Mouse (Mus musculus): ENCODE data around the gene Rab20. TPM values are rescaled to one million over a fixed set of nuclear protein-coding genes. Genes with fewer than 3 reads are reported as not detected.

The Rab20 gene
- 28.1 and 30.1 TPM in 2 replicates for polyA plus RNA-seq (2015; fragmentation: Nextera tagmentation; extraction: Ambion mirVana)

DNA sequence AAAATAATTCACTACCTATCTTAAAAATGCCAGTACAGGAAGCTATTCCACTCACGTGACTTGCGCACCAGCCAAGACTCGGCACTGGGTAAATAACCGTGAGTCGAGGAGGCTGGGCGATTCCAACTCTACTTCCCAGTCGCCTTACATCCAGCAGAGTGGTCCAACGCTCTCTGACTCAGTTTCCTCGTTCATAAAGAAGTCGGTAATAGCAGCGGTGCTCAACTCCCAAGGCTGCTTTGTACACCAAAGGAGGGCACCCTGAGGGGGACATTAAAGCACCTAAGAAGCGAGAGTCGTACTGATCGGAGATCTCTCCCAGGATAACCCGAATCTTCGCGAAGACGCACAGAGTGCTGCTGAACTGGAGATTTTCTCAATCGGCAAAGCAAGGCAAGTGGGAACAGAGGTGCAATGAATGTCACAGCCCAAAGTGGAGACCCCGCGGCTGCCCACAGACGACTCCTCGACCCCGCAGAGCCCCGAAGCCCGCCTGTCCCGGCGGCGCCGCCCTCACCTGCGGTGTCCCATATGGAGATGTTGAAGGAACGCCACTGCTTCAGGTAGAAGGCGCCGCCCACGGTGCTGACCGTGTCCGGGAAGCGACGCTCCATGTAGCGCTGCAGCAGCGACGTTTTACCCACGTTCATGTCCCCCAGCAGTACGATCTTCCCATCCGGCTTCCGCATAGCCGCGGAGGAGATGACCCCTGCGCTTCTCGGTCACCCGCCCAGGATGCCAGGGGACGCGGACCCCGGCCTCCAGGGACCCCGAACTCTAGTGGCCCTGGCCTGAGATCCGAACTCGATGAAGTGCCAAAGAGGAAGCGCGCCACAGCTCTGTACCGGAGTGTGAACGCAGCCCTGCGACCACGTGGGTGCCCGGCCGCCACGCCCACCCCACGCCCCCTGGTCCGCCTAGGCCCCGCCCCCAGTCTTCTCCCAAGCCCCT lies at the start of gene Rab20:
Rab20 (minus strand) TSS at position 900 of the 951 bp plus-strand sequence.
- Histone ChIP-seq H3K27me3 (replicated peaks) (peaks cover 57% of the 10 kb centered on the region), H3K4me1 (peaks cover 78% of the 10 kb centered on the region), H3K27ac (replicated peaks) (peak within 1 kb of the TSS; percentile 95), H3K4me3 (peak within 1 kb of the TSS; percentile 66), H3K9ac (peak within 1 kb of the TSS; percentile 89), H3K9me3 (no peaks in the 10 kb centered on the region), H3K4me2 (peak within 1 kb of the TSS; percentile 96), H3K36me3 (no peaks in the 10 kb centered on the region)
- peak; percentile 37; the same call in 1 of the 2 replicates for ATAC-seq (ENCODE audit: extremely low read depth, insufficient number of reproducible peaks, low FRiP score, low TSS enrichment)
- WGBS, result under 1% methylated on average over 69 of the region's 69 CpGs

DNA sequence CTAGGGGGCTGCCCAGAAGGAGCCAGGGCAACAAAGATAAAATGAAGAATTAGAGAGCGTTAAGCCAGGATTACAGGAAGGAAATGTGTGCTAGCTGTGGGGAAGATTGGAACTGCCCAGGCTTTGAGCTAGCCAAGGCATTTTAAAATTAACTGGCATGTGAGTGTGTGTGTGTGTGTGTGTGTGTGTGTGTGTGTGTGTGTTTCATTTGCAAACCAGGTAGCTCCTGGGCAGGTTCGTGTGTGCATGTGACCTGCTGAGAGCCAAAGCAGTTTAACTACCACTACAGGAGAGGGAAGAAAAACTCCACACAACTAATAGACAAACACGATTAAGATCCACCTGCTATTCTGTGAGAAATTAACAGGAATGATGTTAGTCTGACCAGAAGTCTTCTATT lies 44.8 kb upstream of the Rab20 start:
- H3K4me1 ChIP-seq, result no peaks in the 10 kb centered on the region
- no peaks in the 10 kb centered on the region for H3K9me3 ChIP-seq
- ATAC-seq (ENCODE audit: extremely low read depth, insufficient number of reproducible peaks, low FRiP score, low TSS enrichment), result no peak
- no peak overlapping the region for H3K4me3 ChIP-seq
- no peak overlapping the region for H3K9ac ChIP-seq
- no peak overlapping the region for H3K4me2 ChIP-seq
- no peaks in the 10 kb centered on the region for H3K27me3 ChIP-seq (replicated peaks)
- H3K36me3 ChIP-seq, result peaks cover 52% of the 10 kb centered on the region
- 67% methylated on average over 3 of the region's 3 CpGs for WGBS
- H3K27ac ChIP-seq (replicated peaks), result no peak overlapping the region

DNA sequence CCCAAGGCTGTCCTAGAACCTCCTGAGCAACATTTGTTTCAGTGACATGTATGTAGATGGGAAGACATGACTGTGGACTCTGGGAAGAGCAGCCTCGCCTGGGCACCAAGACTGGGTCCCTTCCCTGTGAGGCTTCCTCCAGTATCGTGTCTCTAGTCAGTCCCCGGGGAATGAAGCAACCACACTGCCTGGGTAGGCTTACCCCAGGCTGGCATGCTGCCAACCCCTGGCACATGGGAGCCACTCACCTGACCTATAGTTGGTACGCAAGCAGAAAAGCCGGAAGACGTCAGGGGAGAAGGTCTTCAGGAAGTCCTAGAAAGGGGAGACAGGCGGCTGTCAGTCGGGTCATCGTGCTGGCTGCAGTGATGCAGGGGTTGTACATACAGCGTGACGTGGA lies 40.2 kb upstream of the Rab20 start:
- Histone ChIP-seq H3K27ac (replicated peaks) (no peak overlapping the region), H3K9ac (no peak overlapping the region), H3K4me1 (0 out of 2 replicates have a peak, but pooled peaks cover 3% of the 10 kb centered on the region), H3K4me3 (no peak overlapping the region), H3K9me3 (no peaks in the 10 kb centered on the region), H3K36me3 (peaks cover 84% of the 10 kb centered on the region), H3K27me3 (replicated peaks) (no peaks in the 10 kb centered on the region), H3K4me2 (no peak overlapping the region)
- ATAC-seq (ENCODE audit: extremely low read depth, insufficient number of reproducible peaks, low FRiP score, low TSS enrichment), result no peak
- WGBS, result 87% methylated on average over 11 of the region's 11 CpGs

DNA sequence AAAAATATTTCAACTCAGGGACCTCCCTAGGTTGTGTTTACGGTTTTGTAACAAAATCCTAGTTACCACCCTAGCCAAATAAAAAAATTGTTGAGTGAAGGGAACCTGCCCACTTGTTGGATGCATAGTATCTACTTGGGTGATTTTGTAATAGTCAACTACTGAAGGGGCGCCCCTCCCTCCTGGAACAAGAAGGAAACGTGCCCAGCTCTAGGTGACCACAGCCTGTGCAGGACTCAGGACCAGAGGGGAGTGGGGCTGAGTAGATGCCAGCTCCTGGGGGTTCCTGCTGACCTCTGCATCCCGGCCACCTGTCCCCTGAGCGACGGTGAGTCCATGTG lies 39.5 kb upstream of the Rab20 start:
- no peaks in the 10 kb centered on the region for H3K9me3 ChIP-seq
- H3K9ac ChIP-seq, result no peak overlapping the region
- no peak for ATAC-seq (ENCODE audit: extremely low read depth, insufficient number of reproducible peaks, low FRiP score, low TSS enrichment)
- no peak overlapping the region for H3K4me2 ChIP-seq
- H3K4me1 ChIP-seq, result 0 out of 2 replicates have a peak, but pooled peaks cover 3% of the 10 kb centered on the region
- H3K27me3 ChIP-seq (replicated peaks), result no peaks in the 10 kb centered on the region
- WGBS, result 84% methylated on average over 6 of the region's 6 CpGs
- H3K4me3 ChIP-seq, result no peak overlapping the region
- no peak overlapping the region for H3K27ac ChIP-seq (replicated peaks)
- peaks cover 86% of the 10 kb centered on the region for H3K36me3 ChIP-seq

DNA sequence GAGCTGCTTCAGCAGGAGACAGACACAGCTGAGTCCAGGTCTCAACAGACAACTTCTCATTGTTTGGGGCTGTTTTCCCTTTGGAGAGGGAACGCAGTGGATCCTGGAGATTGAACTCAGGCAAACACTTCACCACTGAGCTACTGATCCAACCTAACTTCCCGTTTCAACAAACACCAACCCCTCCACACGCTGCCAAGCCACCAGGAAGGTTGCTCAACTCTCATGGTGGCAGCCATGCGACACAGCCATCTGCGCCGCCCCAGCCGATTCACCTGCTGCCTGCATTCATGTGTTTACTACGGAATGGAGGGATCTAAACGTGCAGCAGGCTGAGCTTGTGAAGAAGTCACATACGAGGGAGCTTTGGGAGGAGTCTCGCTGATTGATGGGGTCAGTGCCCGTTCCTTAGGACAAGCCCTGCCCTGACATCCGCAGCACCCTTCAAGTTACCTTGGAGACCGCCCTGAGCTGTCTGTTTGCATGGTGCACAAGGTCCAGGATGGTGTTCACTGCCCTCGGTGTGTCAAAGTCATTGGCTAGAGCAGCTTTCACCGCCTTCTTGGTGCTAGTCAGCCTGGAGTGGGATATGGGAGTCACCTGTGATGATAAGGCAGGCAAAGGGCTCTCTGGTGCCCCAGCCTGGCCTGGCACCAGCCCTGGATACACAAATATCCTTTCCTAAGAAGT lies 39.0 kb upstream of the Rab20 start:
- Histone ChIP-seq H3K4me2 (no peak overlapping the region), H3K27me3 (replicated peaks) (no peaks in the 10 kb centered on the region), H3K4me1 (0 out of 2 replicates have a peak, but pooled peaks cover 3% of the 10 kb centered on the region), H3K9ac (no peak overlapping the region), H3K36me3 (peaks cover 87% of the 10 kb centered on the region), H3K9me3 (no peaks in the 10 kb centered on the region), H3K27ac (replicated peaks) (no peak overlapping the region), H3K4me3 (no peak overlapping the region)
- 82% methylated on average over 16 of the region's 16 CpGs for WGBS
- ATAC-seq (ENCODE audit: extremely low read depth, insufficient number of reproducible peaks, low FRiP score, low TSS enrichment), result no peak

DNA sequence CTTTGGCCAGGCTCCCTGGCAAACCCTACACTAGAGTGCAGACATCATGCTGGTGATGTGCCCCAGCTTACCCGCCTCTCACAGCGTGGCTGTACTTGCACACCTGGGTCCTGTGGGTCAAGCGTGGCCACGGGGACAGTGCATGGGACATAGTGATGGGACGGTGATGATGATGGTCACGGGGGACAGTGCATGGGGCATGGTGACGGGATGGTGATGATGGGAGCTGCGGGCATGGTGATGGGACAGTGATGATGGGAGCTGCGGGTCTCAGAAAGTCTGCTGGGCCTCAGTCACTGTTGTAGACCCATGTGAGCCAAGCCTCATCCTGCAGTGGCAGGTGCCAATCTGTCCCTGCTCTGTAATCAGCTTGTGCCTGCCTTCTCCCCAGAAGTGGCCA lies 37.8 kb upstream of the Rab20 start:
- H3K36me3 ChIP-seq, result peaks cover 90% of the 10 kb centered on the region
- H3K9ac ChIP-seq, result no peak overlapping the region
- ATAC-seq (ENCODE audit: extremely low read depth, insufficient number of reproducible peaks, low FRiP score, low TSS enrichment), result no peak
- H3K4me2 ChIP-seq, result no peak overlapping the region
- no peaks in the 10 kb centered on the region for H3K27me3 ChIP-seq (replicated peaks)
- WGBS, result 88% methylated on average over 9 of the region's 9 CpGs
- no peak overlapping the region for H3K27ac ChIP-seq (replicated peaks)
- no peak overlapping the region for H3K4me3 ChIP-seq
- H3K9me3 ChIP-seq, result no peaks in the 10 kb centered on the region
- H3K4me1 ChIP-seq, result 0 out of 2 replicates have a peak, but pooled peaks cover 3% of the 10 kb centered on the region

DNA sequence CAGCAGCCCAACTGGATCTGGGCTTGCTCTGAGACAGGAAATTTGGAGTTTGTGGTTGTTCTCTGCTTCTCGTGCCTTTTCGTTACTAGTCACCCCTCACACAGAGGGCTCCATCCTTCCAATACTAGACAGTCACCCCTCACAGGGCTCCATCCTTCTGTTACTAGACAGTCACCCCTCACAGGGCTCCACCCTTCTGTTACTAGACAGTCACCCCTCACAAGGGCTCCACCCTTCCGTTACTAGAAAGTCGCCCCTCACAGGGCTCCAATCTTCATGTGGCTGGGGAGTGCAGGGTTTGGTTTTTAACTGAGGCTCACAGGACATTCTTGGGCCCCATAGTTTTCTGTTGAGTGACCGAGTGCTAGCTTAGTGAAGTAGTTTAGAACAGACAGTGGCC lies 34.7 kb upstream of the Rab20 start:
- Histone ChIP-seq H3K27ac (replicated peaks) (no peak overlapping the region), H3K9me3 (no peaks in the 10 kb centered on the region), H3K4me3 (no peak overlapping the region), H3K4me1 (0 out of 2 replicates have a peak, but pooled peaks cover 3% of the 10 kb centered on the region), H3K4me2 (no peak overlapping the region), H3K9ac (no peak overlapping the region), H3K36me3 (peaks cover 99% of the 10 kb centered on the region), H3K27me3 (replicated peaks) (no peaks in the 10 kb centered on the region)
- no peak for ATAC-seq (ENCODE audit: extremely low read depth, insufficient number of reproducible peaks, low FRiP score, low TSS enrichment)
- 82% methylated on average over 5 of the region's 5 CpGs for WGBS

DNA sequence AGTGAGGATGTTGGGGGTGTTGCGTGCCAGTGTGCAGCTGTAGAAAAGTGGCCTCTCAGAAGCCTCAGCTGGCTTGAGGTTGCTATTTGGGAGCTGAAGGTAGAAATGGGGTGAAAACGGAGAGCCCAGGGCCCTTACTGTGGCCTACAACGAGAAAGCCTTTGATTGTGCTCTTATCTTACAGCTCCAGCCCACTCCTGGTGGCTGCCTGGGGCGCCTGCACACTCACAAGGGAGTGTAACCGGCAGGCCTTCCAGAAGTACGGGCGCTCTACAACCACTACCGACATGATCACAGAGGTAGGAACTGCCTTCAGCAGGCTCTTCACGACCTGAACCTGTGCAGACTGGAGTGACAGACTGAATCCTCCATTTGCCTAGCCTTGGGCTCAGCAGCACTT lies 34.2 kb upstream of the Rab20 start:
- H3K4me1 ChIP-seq, result 0 out of 2 replicates have a peak, but pooled peaks cover 3% of the 10 kb centered on the region
- H3K36me3 ChIP-seq, result peaks cover 98% of the 10 kb centered on the region
- no peaks in the 10 kb centered on the region for H3K9me3 ChIP-seq
- no peaks in the 10 kb centered on the region for H3K27me3 ChIP-seq (replicated peaks)
- 66% methylated on average over 9 of the region's 9 CpGs for WGBS
- no peak overlapping the region for H3K9ac ChIP-seq
- H3K4me3 ChIP-seq, result no peak overlapping the region
- H3K27ac ChIP-seq (replicated peaks), result no peak overlapping the region
- no peak for ATAC-seq (ENCODE audit: extremely low read depth, insufficient number of reproducible peaks, low FRiP score, low TSS enrichment)
- H3K4me2 ChIP-seq, result no peak overlapping the region

DNA sequence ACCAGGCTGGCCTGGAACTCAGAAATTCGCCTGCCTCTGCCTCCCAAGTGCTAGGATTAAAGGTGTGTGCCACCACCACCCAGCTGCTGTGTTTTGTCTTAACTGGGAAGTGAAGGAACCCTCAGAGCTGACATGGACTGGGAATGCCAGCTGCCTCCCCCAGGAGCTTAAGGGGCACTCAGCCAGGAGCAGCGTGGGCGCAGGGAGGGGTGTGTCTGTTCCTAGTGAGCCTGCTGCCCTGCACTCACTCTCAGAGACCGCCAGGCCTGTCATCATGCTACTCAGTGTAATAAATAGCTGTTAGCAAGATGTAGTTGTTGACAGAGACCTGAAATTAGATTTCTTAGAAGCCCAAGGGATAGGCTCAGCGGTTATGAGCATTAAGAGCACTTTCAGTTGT lies 32.5 kb upstream of the Rab20 start:
- peaks cover 98% of the 10 kb centered on the region for H3K36me3 ChIP-seq
- H3K9me3 ChIP-seq, result no peaks in the 10 kb centered on the region
- H3K4me1 ChIP-seq, result 0 out of 2 replicates have a peak, but pooled peaks cover 3% of the 10 kb centered on the region
- no peak overlapping the region for H3K4me3 ChIP-seq
- H3K4me2 ChIP-seq, result no peak overlapping the region
- no peak overlapping the region for H3K9ac ChIP-seq
- no peaks in the 10 kb centered on the region for H3K27me3 ChIP-seq (replicated peaks)
- no peak overlapping the region for H3K27ac ChIP-seq (replicated peaks)
- no peak for ATAC-seq (ENCODE audit: extremely low read depth, insufficient number of reproducible peaks, low FRiP score, low TSS enrichment)
- 72% methylated on average over 5 of the region's 5 CpGs for WGBS

DNA sequence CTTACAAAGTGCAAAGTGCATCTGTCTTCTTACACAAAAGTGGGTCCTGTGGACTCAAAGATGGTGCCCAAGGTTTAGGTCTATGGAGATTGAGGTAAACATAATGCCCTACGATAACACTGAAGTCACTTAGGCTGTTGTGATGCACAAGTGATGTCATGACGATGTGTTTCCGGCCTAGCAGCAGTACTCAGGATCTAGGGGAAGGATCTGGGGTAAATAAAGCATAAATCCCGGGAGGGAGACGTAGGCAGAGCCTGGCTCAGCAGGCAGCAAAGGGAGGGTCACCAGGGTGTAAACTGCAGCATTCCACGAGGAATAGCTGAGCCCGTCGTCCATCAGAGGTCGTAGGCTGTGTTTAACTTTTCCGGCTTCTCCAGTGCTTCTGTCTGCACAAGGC lies 30.4 kb upstream of the Rab20 start:
- Histone ChIP-seq H3K4me2 (no peak overlapping the region), H3K36me3 (peaks cover 98% of the 10 kb centered on the region), H3K4me1 (no peaks in the 10 kb centered on the region), H3K27me3 (replicated peaks) (no peaks in the 10 kb centered on the region), H3K27ac (replicated peaks) (no peak overlapping the region), H3K4me3 (no peak overlapping the region), H3K9ac (no peak overlapping the region), H3K9me3 (no peaks in the 10 kb centered on the region)
- ATAC-seq (ENCODE audit: extremely low read depth, insufficient number of reproducible peaks, low FRiP score, low TSS enrichment), result no peak
- WGBS, result 86% methylated on average over 10 of the region's 10 CpGs

DNA sequence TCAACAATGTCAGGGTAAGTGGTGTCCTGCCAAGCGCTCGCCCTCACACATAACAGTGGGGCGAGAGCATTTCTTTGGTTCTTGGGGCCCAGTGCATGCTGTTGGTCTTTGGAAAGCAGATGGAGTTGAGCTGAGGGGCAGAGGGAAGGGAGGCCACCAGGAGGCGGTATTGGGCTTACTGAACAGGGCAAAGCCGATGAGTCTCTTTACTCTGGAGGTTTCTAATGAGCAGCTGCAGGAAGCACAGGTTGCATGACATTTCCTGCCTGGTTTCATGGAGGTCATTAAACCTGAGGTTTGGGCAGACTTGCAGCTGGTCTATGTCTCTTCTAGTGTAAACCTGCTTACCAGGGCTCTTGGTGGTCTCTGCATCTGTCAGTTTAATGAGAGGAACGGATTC lies 28.3 kb upstream of the Rab20 start:
- H3K4me1 ChIP-seq, result no peaks in the 10 kb centered on the region
- no peaks in the 10 kb centered on the region for H3K9me3 ChIP-seq
- H3K27ac ChIP-seq (replicated peaks), result no peak overlapping the region
- H3K27me3 ChIP-seq (replicated peaks), result no peaks in the 10 kb centered on the region
- H3K36me3 ChIP-seq, result peaks cover 96% of the 10 kb centered on the region
- 70% methylated on average over 6 of the region's 6 CpGs for WGBS
- no peak for ATAC-seq (ENCODE audit: extremely low read depth, insufficient number of reproducible peaks, low FRiP score, low TSS enrichment)
- no peak overlapping the region for H3K4me2 ChIP-seq
- H3K4me3 ChIP-seq, result no peak overlapping the region
- no peak overlapping the region for H3K9ac ChIP-seq

All from heart, embryonic 13.5 days (tissue).